Mouse (Mus musculus) Patski (cell line): ENCODE measurements around the gene Macrod1. TPM values are rescaled to one million over a fixed set of nuclear protein-coding genes. Genes with fewer than 3 reads are reported as not detected.

ENCODE experiments used
- ATAC-seq: fragments of 100-300 bp; one replicate; pipeline ENCODE4 v1.8.0; 2021
- CTCF ChIA-PET: fragments of 350-600 bp; sonication (Branson Sonifier 250); formaldehyde crosslinking; loops from one replicate; lab custom pipeline; 2022; ENCODE audit warnings: inconsistent platforms; lab: Charles Lee
- POLR2A ChIA-PET: fragments of 350-600 bp; sonication (Branson Sonifier 250); formaldehyde crosslinking; loops from one replicate; lab custom pipeline; 2022; ENCODE audit warnings: antibody characterized with exemption, inconsistent platforms; lab: Charles Lee
- DNase-seq: peaks from one replicate; pipeline ENCODE4 v3.0.0-alpha.2; 2011; ENCODE audit warnings: low read depth, low spot score
- H3K27me3 ChIP-seq: fragments of 371-371 bp; one replicate; pipeline ENCODE4 v1.5.1; 2021
- CTCF ChIP-seq: fragments of 100-300 bp; IDR thresholded peaks from one replicate; pipeline ENCODE4 v1.5.1; 2021
- in situ Hi-C: fragments of 300-500 bp; cut with MboI; formaldehyde crosslinking; loops from 3 replicates; pipeline ENCODE4 v1.11.1; 2018; ENCODE audit warnings: low pct_unique_long_range_greater_than_20kb, mixed read lengths
- polyA plus RNA-seq: library from polyadenylated mRNA; unstranded; gene quantifications from one replicate; pipeline ENCODE4 v1.2.3, GENCODE M21; 2021

Macrod1 gene
- polyA plus RNA-seq, 1 experiment from 2014 or later: 33.9 TPM

GRCm38 (mm10) chr19:7214484-7214883, 157.9 kb downstream of the Macrod1 start:
- TF ChIP-seq CTCF: no peak
- H3K27me3 ChIP-seq: no peaks in the 10 kb centered on the region
- in situ Hi-C loops: no loop called here
- no peak for ATAC-seq
- ChIA-PET POLR2A (interaction anchor here (1.8 to 3.9 kb wide), 2 partner anchors 9 to 34 kb away, joined by 6 to 22 read pairs; partner anchors contain the start of gene Otub1), CTCF (interaction anchor here (1.7 to 1.8 kb wide), 2 partner anchors 13 to 150 kb away, joined by 5 to 6 read pairs; no protein-coding TSS in a partner anchor)
- no peak for DNase-seq

GRCm38 (mm10) chr19:7217162-7217925, 160.7 kb downstream of the Macrod1 start, which contains the start of gene Cox8a:
TSS of gene Cox8a (minus strand) at chr19:7217616.
- ChIA-PET POLR2A (interaction anchor here (0.7 to 3.9 kb wide), 3 partner anchors 12 to 161 kb away, joined by 3 to 22 read pairs (median 3); partner anchors contain the start of genes Macrod1 and Otub1), CTCF (interaction anchor here (0.7 to 1.7 kb wide), 2 partner anchors 9 to 212 kb away, joined by 3 to 4 read pairs; no protein-coding TSS in a partner anchor)
- in situ Hi-C loops: no loop called here
- no peaks in the 10 kb centered on the region for H3K27me3 ChIP-seq
- TF ChIP-seq CTCF: no peak
- peak; percentile 93 for DNase-seq
- ATAC-seq: peak; percentile 97

GRCm38 (mm10) chr19:7217926-7218267, 161.3 kb downstream of the Macrod1 start:
- in situ Hi-C loops: no loop called here
- no peak for TF ChIP-seq CTCF
- POLR2A ChIA-PET: interaction anchor here (0.7 to 1.0 kb wide), 2 partner anchors 128 to 161 kb away, joined by 3 read pairs; partner anchors contain the start of gene Macrod1
- ATAC-seq: peak; percentile 13
- CTCF ChIA-PET: interaction anchor here (0.7 kb wide), 1 partner anchor 211 kb away, joined by 3 read pairs; no protein-coding TSS in a partner anchor
- H3K27me3 ChIP-seq: no peaks in the 10 kb centered on the region
- no peak for DNase-seq

- ATAC-seq (no peak), DNase-seq (no peak)
- ChIA-PET POLR2A (no interaction called here), CTCF (no interaction called here)
- H3K27me3 ChIP-seq: no peaks in the 10 kb centered on the region
- TF ChIP-seq CTCF: no peak
- in situ Hi-C loops: no loop called here
Measured at GRCm38 (mm10) chr19:7218753-7219152, 162.1 kb downstream of the Macrod1 start.

- POLR2A ChIA-PET: interaction anchor here (0.6 to 1.4 kb wide), 2 partner anchors 11 to 152 kb away, joined by 3 to 4 read pairs; no protein-coding TSS in a partner anchor
- H3K27me3 ChIP-seq: no peaks in the 10 kb centered on the region
- in situ Hi-C loops: no loop called here
- TF ChIP-seq CTCF: no peak
- no peak for ATAC-seq
- DNase-seq: no peak
- CTCF ChIA-PET: interaction anchor here (1.1 kb wide), 1 partner anchor 123 kb away, joined by 3 read pairs; no protein-coding TSS in a partner anchor
Measured at GRCm38 (mm10) chr19:7222196-7222595, 165.6 kb downstream of the Macrod1 start.

GRCm38 (mm10) chr19:7223488-7223887, 166.9 kb downstream of the Macrod1 start:
- TF ChIP-seq CTCF: no peak
- in situ Hi-C loops: no loop called here
- ChIA-PET POLR2A (interaction anchor here (0.6 to 1.0 kb wide), 2 partner anchors 11 to 84 kb away, joined by 3 read pairs; no protein-coding TSS in a partner anchor), CTCF (interaction anchor here (0.8 to 1.1 kb wide), 2 partner anchors 9 to 120 kb away, joined by 3 to 5 read pairs; no protein-coding TSS in a partner anchor)
- H3K27me3 ChIP-seq: no peaks in the 10 kb centered on the region
- no peak for DNase-seq
- ATAC-seq: no peak

- in situ Hi-C loops: no loop called here
- ChIA-PET CTCF (interaction anchor here (0.8 to 1.1 kb wide), 2 partner anchors 8 to 119 kb away, joined by 3 to 5 read pairs; no protein-coding TSS in a partner anchor), POLR2A (interaction anchor here (0.5 to 0.6 kb wide), 2 partner anchors 83 to 96 kb away, joined by 3 to 9 read pairs; no protein-coding TSS in a partner anchor)
- H3K27me3 ChIP-seq: no peaks in the 10 kb centered on the region
- ATAC-seq: no peak
- no peak for DNase-seq
- no peak for TF ChIP-seq CTCF
Measured at GRCm38 (mm10) chr19:7224253-7224652, 167.6 kb downstream of the Macrod1 start.

GRCm38 (mm10) chr19:7225096-7225690, 168.6 kb downstream of the Macrod1 start:
- POLR2A ChIA-PET: no interaction called here
- ATAC-seq: no peak

GRCm38 (mm10) chr19:7226511-7226914, 169.9 kb downstream of the Macrod1 start:
- ATAC-seq: no peak
- TF ChIP-seq CTCF: no peak
- ChIA-PET CTCF (interaction anchor here (1.4 kb wide), 1 partner anchor 10 kb away, joined by 4 read pairs; no protein-coding TSS in a partner anchor), POLR2A (no interaction called here)
- no peaks in the 10 kb centered on the region for H3K27me3 ChIP-seq
- in situ Hi-C loops: loop anchor here (25.0 kb wide), 1 partner anchor 386 kb away; the partner anchor contains the start of genes Hrasls5 and Lgals12
- DNase-seq: no peak

More at GRCm38 (mm10) chr19:7225096-7225690, 168.6 kb downstream of the Macrod1 start:
- in situ Hi-C loops: loop anchor here (25.0 kb wide), 1 partner anchor 387 kb away; the partner anchor contains the start of genes Hrasls5 and Lgals12
- TF ChIP-seq CTCF: no peak
- no peak for DNase-seq
- CTCF ChIA-PET: no interaction called here
- H3K27me3 ChIP-seq: no peaks in the 10 kb centered on the region
